ENCODE assay signal across 7 mouse cellular contexts in genomic region chr3:89390699-89391662, GRCm38 (mm10). TPM values are rescaled to one million over a fixed set of nuclear protein-coding genes. Genes with fewer than 3 reads are reported as not detected.
DNase-seq lines count a peak whose midpoint lies in the region; ATAC-seq lines count a peak whose summit lies in the region.

No protein-coding gene starts in this region.

- WGBS in hindbrain, embryonic 10.5 days: 12% methylated on average over 19 of the region's 19 CpGs
- 23% methylated on average over 19 of the region's 19 CpGs for WGBS in liver, embryonic 15.5 days (ENCODE audit: insufficient replicate concordance)
- WGBS in stomach, embryonic 14.5 days: 12% methylated on average over 19 of the region's 19 CpGs

- ATAC-seq in liver, embryonic 15.5 days (ENCODE audit: insufficient read depth): no peak
- no peak for ATAC-seq in stomach, embryonic 14.5 days (ENCODE audit: insufficient number of reproducible peaks, insufficient read depth, low FRiP score, low read depth)
- ATAC-seq in activated CD4-positive, CD25-positive, alpha-beta regulatory T cell, adult 4 months: no peak

- H3K4me2 ChIP-seq in liver, embryonic 15.5 days: peak overlapping the region; percentile 97
- H3K4me2 ChIP-seq in stomach, embryonic 14.5 days (replicated peaks; ENCODE audit: low read depth, low read length): peak overlapping the region; percentile 97

- H3K4me3 ChIP-seq in hindbrain, embryonic 10.5 days: peak overlapping the region; percentile 77
- H3K4me3 ChIP-seq in liver, embryonic 15.5 days (replicated peaks): peak overlapping the region; percentile 66
- H3K4me3 ChIP-seq in stomach, embryonic 14.5 days (ENCODE audit: low read depth, low read length): peak overlapping the region; percentile 54

- peaks cover 85% of the 10 kb centered on the region for H3K4me1 ChIP-seq in hindbrain, embryonic 10.5 days (replicated peaks)
- H3K4me1 ChIP-seq in liver, embryonic 15.5 days (replicated peaks): peaks cover 92% of the 10 kb centered on the region
- H3K4me1 ChIP-seq in stomach, embryonic 14.5 days (ENCODE audit: control insufficient read depth, insufficient read depth, low read length): peaks cover 42% of the 10 kb centered on the region

- no peak overlapping the region; the same call in 1 of the 2 replicates for H3K9ac ChIP-seq in liver, embryonic 15.5 days
- H3K9ac ChIP-seq in stomach, embryonic 14.5 days (replicated peaks; ENCODE audit: low read depth, low read length): peak overlapping the region; percentile 58; the same call in 1 of the 2 replicates

- DNase-seq in 3134 (ENCODE audit: extremely low read depth, insufficient read length, low spot score) (peak; percentile 50), A20 (ENCODE audit: low read depth, low spot score) (peak; percentile 85)
- peak; percentile 26 to 34 for DNase-seq in cerebellum, postnatal 36 days
- DNase-seq in hindbrain, embryonic 10.5 days (ENCODE audit: low spot score): no peak

- H3K36me3 ChIP-seq in hindbrain, embryonic 10.5 days: no peaks in the 10 kb centered on the region
- no peaks in the 10 kb centered on the region for H3K36me3 ChIP-seq in liver, embryonic 15.5 days (replicated peaks)
- H3K36me3 ChIP-seq in stomach, embryonic 14.5 days (ENCODE audit: control insufficient read depth, insufficient read depth, low read length): no peaks in the 10 kb centered on the region

- H3K9me3 ChIP-seq in hindbrain, embryonic 10.5 days: no peaks in the 10 kb centered on the region
- no peaks in the 10 kb centered on the region for H3K9me3 ChIP-seq in liver, embryonic 15.5 days (replicated peaks)
- H3K9me3 ChIP-seq in stomach, embryonic 14.5 days (ENCODE audit: control insufficient read depth, low read depth, low read length): no peaks in the 10 kb centered on the region

- H3K27ac ChIP-seq in hindbrain, embryonic 10.5 days: peak overlapping the region; percentile 90
- H3K27ac ChIP-seq in liver, embryonic 15.5 days (replicated peaks): peak overlapping the region; percentile 71
- peak overlapping the region; percentile 66; the same call in 1 of the 2 replicates for H3K27ac ChIP-seq in stomach, embryonic 14.5 days (ENCODE audit: low read length)

- H3K27me3 ChIP-seq in hindbrain, embryonic 10.5 days (ENCODE audit: insufficient read depth, poor library complexity, severe bottlenecking): peaks cover 40% of the 10 kb centered on the region
- peaks cover 45% of the 10 kb centered on the region for H3K27me3 ChIP-seq in liver, embryonic 15.5 days
- H3K27me3 ChIP-seq in stomach, embryonic 14.5 days (ENCODE audit: control insufficient read depth, insufficient read depth, low read length): no peaks in the 10 kb centered on the region

RNA-seq across cellular contexts. Expression of gene Zbtb7b, which starts 3.6 kb away (rescaled TPM):
- 0.47 and 0.73 TPM in 2 replicates for polyA plus RNA-seq in hindbrain, embryonic 10.5 days (2016; fragmentation: Nextera tagmentation; extraction: Ambion mirVana)
- 2.3 and 3.3 TPM in 2 replicates for polyA plus RNA-seq in liver, embryonic 15.5 days (2015; fragmentation: Nextera tagmentation; extraction: Ambion mirVana)
- polyA plus RNA-seq in stomach, embryonic 14.5 days (2014; fragmentation: Nextera tagmentation; extraction: Ambion mirVana): 4.5 and 5.7 TPM in 2 replicates
- polyA plus RNA-seq in activated CD4-positive, CD25-positive, alpha-beta regulatory T cell, adult 4 months (2017; shearing (Covaris generic)): 10 to 100 TPM; 13.2 to 16.5 TPM

RNA-seq across cellular contexts. Expression of gene Lenep, which starts 11.6 kb away (rescaled TPM):
- polyA plus RNA-seq in hindbrain, embryonic 10.5 days (2016; fragmentation: Nextera tagmentation; extraction: Ambion mirVana): 1.7 TPM in 1 of 2 replicates, not detected in the other
- not detected in 2 replicates for polyA plus RNA-seq in liver, embryonic 15.5 days (2015; fragmentation: Nextera tagmentation; extraction: Ambion mirVana)
- 0.55 TPM in 1 of 2 replicates, not detected in the other for polyA plus RNA-seq in stomach, embryonic 14.5 days (2014; fragmentation: Nextera tagmentation; extraction: Ambion mirVana)
- polyA plus RNA-seq in activated CD4-positive, CD25-positive, alpha-beta regulatory T cell, adult 4 months (2017; shearing (Covaris generic)): 1 to 10 TPM in 1 of 2 experiments, not detected in 1; 2.4 TPM

RNA-seq across cellular contexts. Expression of gene Flad1, which starts 20.7 kb away (rescaled TPM):
- polyA plus RNA-seq in hindbrain, embryonic 10.5 days (2016; fragmentation: Nextera tagmentation; extraction: Ambion mirVana): 28.3 and 31.9 TPM in 2 replicates
- polyA plus RNA-seq in liver, embryonic 15.5 days (2015; fragmentation: Nextera tagmentation; extraction: Ambion mirVana): 14.3 and 16.4 TPM in 2 replicates
- polyA plus RNA-seq in stomach, embryonic 14.5 days (2014; fragmentation: Nextera tagmentation; extraction: Ambion mirVana): 22.3 and 24.5 TPM in 2 replicates
- polyA plus RNA-seq in activated CD4-positive, CD25-positive, alpha-beta regulatory T cell, adult 4 months (2017; shearing (Covaris generic)): 10 to 100 TPM; 37.7 to 45.7 TPM

RNA-seq across cellular contexts. Expression of gene Dcst1, which starts 25.9 kb away (rescaled TPM):
- polyA plus RNA-seq in hindbrain, embryonic 10.5 days (2016; fragmentation: Nextera tagmentation; extraction: Ambion mirVana): 0.09 and 0.33 TPM in 2 replicates
- 0.05 TPM in 1 of 2 replicates, not detected in the other for polyA plus RNA-seq in liver, embryonic 15.5 days (2015; fragmentation: Nextera tagmentation; extraction: Ambion mirVana)
- polyA plus RNA-seq in stomach, embryonic 14.5 days (2014; fragmentation: Nextera tagmentation; extraction: Ambion mirVana): 0.11 and 0.55 TPM in 2 replicates
- under 1 TPM; 0.54 to 0.79 TPM for polyA plus RNA-seq in activated CD4-positive, CD25-positive, alpha-beta regulatory T cell, adult 4 months (2017; shearing (Covaris generic))

RNA-seq across cellular contexts. Expression of gene Cks1b, which starts 27.2 kb away (rescaled TPM):
- 535 and 648 TPM in 2 replicates for polyA plus RNA-seq in hindbrain, embryonic 10.5 days (2016; fragmentation: Nextera tagmentation; extraction: Ambion mirVana)
- 210 and 229 TPM in 2 replicates for polyA plus RNA-seq in liver, embryonic 15.5 days (2015; fragmentation: Nextera tagmentation; extraction: Ambion mirVana)
- 470 and 503 TPM in 2 replicates for polyA plus RNA-seq in stomach, embryonic 14.5 days (2014; fragmentation: Nextera tagmentation; extraction: Ambion mirVana)
- 10 to 100 TPM; 70.8 to 92.3 TPM for polyA plus RNA-seq in activated CD4-positive, CD25-positive, alpha-beta regulatory T cell, adult 4 months (2017; shearing (Covaris generic))
